Mouse (Mus musculus) CH12.LX (cell line): ENCODE data around the gene Prr32. TPM values are rescaled to one million over a fixed set of nuclear protein-coding genes. Genes with fewer than 3 reads are reported as not detected.

Experiments used
- DNase-seq: peaks from one replicate; pipeline ENCODE4 v3.0.0-alpha.2; 2013; ENCODE audit errors: extremely low read depth
- H3K27ac ChIP-seq: 2 replicates; pipeline ENCODE4 v1.5.1; 2012; ENCODE audit warnings: low read depth, mild to moderate bottlenecking, control low read depth, moderate library complexity; ENCODE audit not compliant: insufficient read depth
- H3K27me3 ChIP-seq: replicated peaks from 2 replicates; pipeline ENCODE3; 2012; ENCODE audit warnings: inconsistent platforms
- H3K36me3 ChIP-seq, 2 experiments: replicated peaks in 1 of 2; 2 replicates each; pipeline versions ENCODE3 to v1.6.1; 2012; ENCODE audit warnings: inconsistent platforms in 1 of 2, low read length in 1 of 2, mild to moderate bottlenecking in 1 of 2, mixed read lengths in 1 of 2, moderate library complexity in 1 of 2; ENCODE audit not compliant: control insufficient read depth in 1 of 2, insufficient read depth in 1 of 2
- H3K4me1 ChIP-seq, 2 experiments: 2 replicates each; pipeline ENCODE4 v1.6.1; 2012; ENCODE audit warnings: inconsistent platforms in 1 of 2, moderate library complexity in 1 of 2; ENCODE audit not compliant: insufficient read depth in 2 of 2, control insufficient read depth in 1 of 2
- H3K4me2 ChIP-seq: 2 replicates; pipeline ENCODE4 v1.6.1; 2012; ENCODE audit warnings: low read depth, mild to moderate bottlenecking, control low read depth; ENCODE audit not compliant: poor library complexity, insufficient read depth, severe bottlenecking
- H3K4me3 ChIP-seq, 3 experiments: fragments of 150-350 bp in 1 of 3; sonication (generic) in 1 of 3; replicated peaks in 1 of 3; 2 replicates each; pipeline versions ENCODE3 to v1.5.1; 2011 to 2012; ENCODE audit warnings: low read depth in 2 of 3, low read length in 2 of 3, mild to moderate bottlenecking in 2 of 3, moderate library complexity in 2 of 3, control low read depth in 1 of 3, improper control_type of control experiment in 1 of 3, inconsistent platforms in 1 of 3, mixed read lengths in 1 of 3; ENCODE audit not compliant: poor library complexity in 1 of 3
- H3K79me2 ChIP-seq: replicated peaks from 2 replicates; pipeline ENCODE4 v1.6.1; 2012; ENCODE audit warnings: mild to moderate bottlenecking, moderate library complexity; ENCODE audit not compliant: control insufficient read depth, poor library complexity, insufficient read depth, severe bottlenecking; ENCODE audit errors: extremely low read depth
- H3K9ac ChIP-seq: 2 replicates; pipeline ENCODE4 v1.6.1; 2012; ENCODE audit warnings: low read depth, mild to moderate bottlenecking, control low read depth, moderate library complexity; ENCODE audit not compliant: insufficient read depth
- H3K9me3 ChIP-seq: replicated peaks from 2 replicates; pipeline ENCODE3; 2012; ENCODE audit warnings: low read length, inconsistent platforms, mixed read lengths
- BHLHE40 ChIP-seq: IDR thresholded peaks from 2 replicates; pipeline ENCODE4 v1.6.1; 2011; ENCODE audit warnings: mild to moderate bottlenecking, low read depth, low read length, improper control_type of control experiment
- CTCF ChIP-seq, 2 experiments: IDR thresholded peaks in 1 of 2; conservative IDR thresholded peaks in 1 of 2; 2 replicates each; pipeline ENCODE4 v1.5.1; 2011 to 2012; ENCODE audit warnings: low read depth in 2 of 2, low read length in 2 of 2, improper control_type of control experiment in 1 of 2, inconsistent platforms in 1 of 2, mild to moderate bottlenecking in 1 of 2, moderate library complexity in 1 of 2
- MAFK ChIP-seq: IDR thresholded peaks from 2 replicates; pipeline ENCODE4 v1.6.1; 2011; ENCODE audit warnings: low read length, improper control_type of control experiment; ENCODE audit not compliant: insufficient replicate concordance
- POLR2AphosphoS2 ChIP-seq: IDR thresholded peaks from 2 replicates; pipeline ENCODE4 v1.6.1; 2011; ENCODE audit warnings: low read depth, low read length, improper control_type of control experiment
- USF2 ChIP-seq: conservative IDR thresholded peaks from 2 replicates; pipeline ENCODE4 v1.6.1; 2011; ENCODE audit warnings: low read depth, low read length, improper control_type of control experiment
- ZKSCAN1 ChIP-seq: IDR thresholded peaks from 2 replicates; pipeline ENCODE4 v1.6.1; 2012; ENCODE audit warnings: low read depth, inconsistent platforms, low read length, improper control_type of control experiment, borderline replicate concordance
- dilution Hi-C: fragments of 300-500 bp; cut with MboI; formaldehyde crosslinking; loops from 2 replicates; pipeline ENCODE4 v1.14.3; 2020; ENCODE audit warnings: low sequenced_read_pairs; ENCODE audit not compliant: extremely low pct_unique_long_range_greater_than_20kb, extremely low pct_ligation_motif_present
- in situ Hi-C: fragments of 300-500 bp; cut with MboI; formaldehyde crosslinking; loops from 3 replicates; pipeline ENCODE4 v1.14.3; 2019; ENCODE audit warnings: low sequenced_read_pairs, low pct_ligation_motif_present, low pct_unique_long_range_greater_than_20kb, mixed read lengths
- polyA plus RNA-seq: library from polyadenylated mRNA; unstranded; fragments of >175 nt; gene quantifications from 2 replicates; pipeline ENCODE4 v1.2.1, GENCODE M21; 2012; ENCODE audit warnings: low read depth; ENCODE audit not compliant: insufficient read length
- total RNA-seq, 2 experiments: library from RNA; depleted of rRNA; stranded (reverse); fragments of 300-350 nt in 1 of 2; fragments of >200 nt in 1 of 2; gene quantifications; 2 replicates each; pipeline ENCODE4 v1.2.3; 2012 to 2014

Prr32 gene
- total RNA-seq (2012; rRNA removed), result not detected in 2 replicates
- total RNA-seq (2014; rRNA removed), result not detected in 2 replicates
- polyA plus RNA-seq, result not detected in 2 replicates

DNA sequence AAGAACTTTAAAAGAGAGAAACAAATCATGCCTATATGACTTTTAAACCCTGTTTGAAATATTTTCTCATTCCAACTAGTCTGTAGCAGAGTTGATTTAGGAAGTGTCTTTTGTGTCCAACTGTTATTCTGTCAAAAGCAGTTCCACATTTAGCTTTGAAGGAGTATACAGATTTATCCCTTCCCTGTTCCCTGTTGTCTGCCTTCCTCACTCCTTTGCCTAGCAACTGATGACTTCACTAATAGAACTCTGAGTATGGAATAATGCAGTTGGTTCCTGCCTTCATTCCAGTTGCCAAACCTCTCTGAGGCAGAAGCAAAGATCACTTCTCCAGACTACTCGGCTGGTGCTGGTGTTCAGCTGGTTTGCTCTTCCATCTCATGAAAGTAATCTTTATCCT is at the start of gene Prr32:
Gene Prr32, plus strand, starts transcription at position 301 of the 400 bp plus-strand sequence.
- dilution Hi-C loops (no loop called here), in situ Hi-C loops (no loop called here)
- peaks cover 2% of the 10 kb centered on the region for H3K9me3 ChIP-seq
- no peak for DNase-seq
- no peak within 1 kb of the TSS for H3K4me2 ChIP-seq
- H3K27me3 ChIP-seq, result no peaks in the 10 kb centered on the region
- H3K4me3 ChIP-seq, result no peak within 1 kb of the TSS
- no peaks in the 10 kb centered on the region for H3K36me3 ChIP-seq
- H3K27ac ChIP-seq, result no peak within 1 kb of the TSS
- TF ChIP-seq POLR2AphosphoS2 (no peak), ZKSCAN1 (no peak), BHLHE40 (no peak), CTCF (conservative IDR thresholded peaks at IDR 0.05 in 1 of 2, IDR thresholded peaks at IDR 0.05 in 1 of 2; ENCODE audit: low read depth in 2 of 2, low read length in 2 of 2) (no peak), MAFK (no peak), USF2 (no peak)
- no peak within 1 kb of the TSS for H3K9ac ChIP-seq
- no peaks in the 10 kb centered on the region for H3K4me1 ChIP-seq
- H3K79me2 ChIP-seq, result no peaks in the 10 kb centered on the region
